Mouse (Mus musculus): ENCODE results near the gene Styx.
"Not testable (repeated sequence)": the region's sequence is repeated elsewhere in the genome, so short reads cannot be mapped to it uniquely, and the experiment has no call there.

Gene Styx

GRCm38 (mm10) chr14:45399836-45400235, 48.9 kb downstream of the Styx start:
- POLR2A ChIA-PET = interaction anchor here in 3 of 4 experiments (0.7 to 3.1 kb wide), 6 partner anchors 11 to 131 kb away, joined by 3 to 14 read pairs (median 4); no protein-coding TSS in a partner anchor
- CTCF ChIA-PET = interaction anchor here in 3 of 4 experiments (0.6 to 1.1 kb wide), 6 partner anchors 12 to 146 kb away, joined by 3 to 6 read pairs (median 3); partner anchors contain the start of gene Psmc6 (in 1 of the 3)

GRCm38 (mm10) chr14:45403651-45404050, 52.8 kb downstream of the Styx start:
- POLR2A ChIA-PET = interaction anchor here in 3 of 4 experiments (0.6 to 1.2 kb wide), 4 partner anchors 20 to 185 kb away, joined by 3 to 4 read pairs (median 4); partner anchors contain the start of gene Gpr137c (in 1 of the 3)

GRCm38 (mm10) chr14:45404813-45405212, 53.9 kb downstream of the Styx start, which contains the start of gene Gnpnat1:
Gene Gnpnat1, minus strand, starts transcription at chr14:45404913.
- POLR2A ChIA-PET = interaction anchor here in 1 of 4 experiments (0.6 kb wide), 1 partner anchor 19 kb away, joined by 3 read pairs; no protein-coding TSS in a partner anchor
- CTCF ChIA-PET = not testable (repeated sequence)

More at GRCm38 (mm10) chr14:45403651-45404050, 52.8 kb downstream of the Styx start:
- CTCF ChIA-PET = interaction anchor here in 2 of 4 experiments (0.7 to 1.2 kb wide), 3 partner anchors 19 to 553 kb away, joined by 4 read pairs; no protein-coding TSS in a partner anchor

- POLR2A ChIA-PET = no interaction called here
- CTCF ChIA-PET = no interaction called here
These were observed 65.4 kb downstream of the Styx start for GRCm38 (mm10) chr14:45416265-45416664.

- POLR2A ChIA-PET = interaction anchor here in 1 of 4 experiments (0.6 kb wide), 1 partner anchor 71 kb away, joined by 3 read pairs; no protein-coding TSS in a partner anchor
- CTCF ChIA-PET = interaction anchor here in 1 of 4 experiments (0.7 kb wide), 1 partner anchor 276 kb away, joined by 3 read pairs; no protein-coding TSS in a partner anchor
These were observed 67.7 kb downstream of the Styx start for GRCm38 (mm10) chr14:45418553-45418952.

- ChIA-PET POLR2A (no interaction called here), CTCF (no interaction called here)
These were observed 68.4 kb downstream of the Styx start for GRCm38 (mm10) chr14:45419323-45419722.

GRCm38 (mm10) chr14:45422371-45422770, 71.5 kb downstream of the Styx start:
- POLR2A ChIA-PET = no interaction called here
- CTCF ChIA-PET = interaction anchor here in 2 of 4 experiments (1.1 to 2.0 kb wide), 4 partner anchors 16 to 350 kb away, joined by 3 to 21 read pairs (median 6); no protein-coding TSS in a partner anchor

GRCm38 (mm10) chr14:45423220-45423619, 72.3 kb downstream of the Styx start:
- ChIA-PET CTCF (interaction anchor here (0.6 to 2.2 kb wide), 93 partner anchors 8 to 1303 kb away, joined by 3 to 30 read pairs (median 4); partner anchors contain the start of genes Psmc6 (in 2 of the 4) and Ddhd1 (in 1 of the 4)), POLR2A (interaction anchor here (0.5 to 1.9 kb wide), 16 partner anchors 17 to 234 kb away, joined by 3 to 7 read pairs (median 4); no protein-coding TSS in a partner anchor)

- ChIA-PET CTCF (interaction anchor here in 1 of 4 experiments (0.7 kb wide), 1 partner anchor 10 kb away, joined by 3 read pairs; no protein-coding TSS in a partner anchor), POLR2A (interaction anchor here in 1 of 4 experiments (1.0 to 1.8 kb wide), 2 partner anchors 10 to 15 kb away, joined by 3 to 6 read pairs; no protein-coding TSS in a partner anchor)
These were observed 79.4 kb downstream of the Styx start for GRCm38 (mm10) chr14:45430066-45430842.

- ChIA-PET POLR2A (interaction anchor here in 2 of 4 experiments (1.2 to 2.8 kb wide), 3 partner anchors 13 to 75 kb away, joined by 3 to 11 read pairs (median 4); no protein-coding TSS in a partner anchor), CTCF (interaction anchor here in 3 of 4 experiments (0.5 to 1.2 kb wide), 9 partner anchors 8 to 131 kb away, joined by 3 to 15 read pairs (median 5); partner anchors contain the start of gene Psmc6 (in 1 of the 3))
These were observed 81.1 kb downstream of the Styx start for GRCm38 (mm10) chr14:45432003-45432402.

GRCm38 (mm10) chr14:45434220-45434619, 83.3 kb downstream of the Styx start:
- ChIA-PET POLR2A (interaction anchor here in 2 of 4 experiments (0.6 to 2.8 kb wide), 8 partner anchors 10 to 224 kb away, joined by 3 to 11 read pairs (median 4); partner anchors contain the start of genes Ddhd1 (in 1 of the 2) and Psmc6 (in 1 of the 2)), CTCF (interaction anchor here in 3 of 4 experiments (0.6 to 1.9 kb wide), 6 partner anchors 11 to 109 kb away, joined by 3 to 9 read pairs (median 3); partner anchors contain the start of gene Psmc6 (in 1 of the 3))

- ChIA-PET CTCF (interaction anchor here in 1 of 4 experiments (1.2 kb wide), 1 partner anchor 15 kb away, joined by 8 read pairs; no protein-coding TSS in a partner anchor), POLR2A (interaction anchor here (0.7 to 3.9 kb wide), 9 partner anchors 8 to 218 kb away, joined by 3 to 26 read pairs (median 3); no protein-coding TSS in a partner anchor)
These were observed 87.5 kb downstream of the Styx start for GRCm38 (mm10) chr14:45438250-45438930.

GRCm38 (mm10) chr14:45438931-45439275, 88.0 kb downstream of the Styx start:
- ChIA-PET CTCF (no interaction called here), POLR2A (interaction anchor here (0.8 to 3.9 kb wide), 15 partner anchors 10 to 218 kb away, joined by 3 to 27 read pairs (median 4); no protein-coding TSS in a partner anchor)

GRCm38 (mm10) chr14:45439387-45439786, 88.5 kb downstream of the Styx start:
- ChIA-PET POLR2A (interaction anchor here (0.6 to 3.9 kb wide), 25 partner anchors 9 to 220 kb away, joined by 3 to 27 read pairs (median 4); partner anchors contain the start of genes Gpr137c (in 1 of the 4) and Psmc6 (in 1 of the 4)), CTCF (interaction anchor here in 1 of 4 experiments (0.6 kb wide), 1 partner anchor 333 kb away, joined by 3 read pairs; no protein-coding TSS in a partner anchor)

- POLR2A ChIA-PET = interaction anchor here in 3 of 4 experiments (0.7 to 3.9 kb wide), 6 partner anchors 9 to 117 kb away, joined by 3 to 27 read pairs (median 6); partner anchors contain the start of gene Fermt2 (in 1 of the 3)
- CTCF ChIA-PET = no interaction called here
These were observed 90.4 kb downstream of the Styx start for GRCm38 (mm10) chr14:45441291-45441690.

GRCm38 (mm10) chr14:45442781-45443560, 92.1 kb downstream of the Styx start:
- CTCF ChIA-PET = interaction anchor here in 1 of 4 experiments (0.7 kb wide), 1 partner anchor 963 kb away, joined by 10 read pairs; no protein-coding TSS in a partner anchor
- POLR2A ChIA-PET = interaction anchor here (0.6 to 1.8 kb wide), 7 partner anchors 11 to 330 kb away, joined by 3 to 8 read pairs (median 4); partner anchors contain the start of gene Fermt2 (in 1 of the 4)

- CTCF ChIA-PET = interaction anchor here in 3 of 4 experiments (0.6 to 1.3 kb wide), 8 partner anchors 9 to 121 kb away, joined by 3 to 4 read pairs (median 3); no protein-coding TSS in a partner anchor
- POLR2A ChIA-PET = interaction anchor here (0.7 to 3.9 kb wide), 53 partner anchors 8 to 213 kb away, joined by 3 to 32 read pairs (median 4); partner anchors contain the start of genes Ddhd1 (in 2 of the 4), Ero1l (in 2 of the 4), Fermt2 (in 1 of the 4) and Psmc6 (in 1 of the 4)
These were observed 94.0 kb downstream of the Styx start for GRCm38 (mm10) chr14:45444870-45445269.
